Mouse (Mus musculus) small intestine, adult 2 months (tissue): ENCODE data around the gene Sulf2. TPM values are rescaled to one million over a fixed set of nuclear protein-coding genes. Genes with fewer than 3 reads are reported as not detected.

Experiments
- H3K27ac ChIP-seq: fragments of 200-500 bp; 2 replicates; pipeline ENCODE4 v1.5.1; 2012; ENCODE audit warnings: low read depth, low read length, control low read depth, inconsistent platforms; ENCODE audit not compliant: insufficient read depth
- H3K27me3 ChIP-seq: fragments of 200-500 bp; 2 replicates; pipeline ENCODE4 v1.6.1; 2012; ENCODE audit warnings: mild to moderate bottlenecking, moderate library complexity, low read length, inconsistent platforms; ENCODE audit not compliant: control insufficient read depth, insufficient read depth
- H3K36me3 ChIP-seq: fragments of 200-500 bp; 2 replicates; pipeline ENCODE4 v1.6.1; 2012; ENCODE audit warnings: mild to moderate bottlenecking, low read length, control low read depth, inconsistent platforms; ENCODE audit not compliant: control insufficient read depth, insufficient read depth
- H3K4me1 ChIP-seq: fragments of 200-500 bp; 2 replicates; pipeline ENCODE4 v1.6.1; 2012; ENCODE audit warnings: low read length, inconsistent platforms, mixed read lengths; ENCODE audit not compliant: control insufficient read depth, insufficient read depth, insufficient read length
- H3K4me3 ChIP-seq: fragments of 200-500 bp; 2 replicates; pipeline ENCODE4 v1.5.1; 2012; ENCODE audit warnings: low read depth, mild to moderate bottlenecking, control low read depth, inconsistent platforms, low read length, moderate library complexity
- CTCF ChIP-seq: fragments of 200-500 bp; IDR thresholded peaks from 2 replicates; pipeline ENCODE4 v1.5.1; 2012; ENCODE audit warnings: low read depth, mild to moderate bottlenecking, control low read depth, inconsistent platforms, low read length, moderate library complexity, mixed read lengths; ENCODE audit not compliant: insufficient replicate concordance, insufficient read length; ENCODE audit errors: extremely low read depth
- POLR2A ChIP-seq: fragments of 200-500 bp; IDR thresholded peaks from 2 replicates; pipeline ENCODE4 v1.6.1; 2012; ENCODE audit warnings: low read depth, mild to moderate bottlenecking, control low read depth, inconsistent platforms, low read length, moderate library complexity
- WGBS: fragments of 180-500 bp; shearing (Covaris S2); methylation state at CpG from one replicate; pipeline ENCODE4 v1.1.7; 2018; 5-methylcytosine and 5-hydroxymethylcytosine counted together
- polyA plus RNA-seq: library from polyadenylated mRNA; depleted of rRNA; stranded (reverse); fragments of >200 nt; gene quantifications from 2 replicates; pipeline ENCODE4 v1.2.3, GENCODE M21; 2012

Gene Sulf2
- polyA plus RNA-seq, 1 experiment: 75.6 TPM

DNA sequence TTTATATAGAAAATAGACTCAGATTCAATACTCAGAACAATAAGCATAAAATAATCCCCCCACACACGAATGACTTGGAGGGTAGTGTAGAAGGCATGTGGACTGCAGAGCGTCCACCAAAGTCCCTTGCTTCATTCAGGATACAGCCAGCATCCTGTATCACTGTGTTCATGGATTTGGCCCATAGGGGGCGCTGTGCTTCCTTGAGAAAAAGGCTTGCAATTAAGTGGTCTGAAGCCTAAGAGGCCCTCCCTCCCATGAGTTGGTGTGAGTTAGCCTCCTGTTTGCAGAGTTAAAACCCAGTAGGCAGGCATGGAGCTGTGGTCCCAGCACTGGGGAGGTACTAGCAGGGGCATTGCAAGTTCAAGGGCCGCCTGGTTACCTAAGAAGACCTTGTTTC lies 47.1 kb downstream of the Sulf2 start:
- Histone ChIP-seq H3K4me3 (no peak overlapping the region), H3K27ac (no peak overlapping the region), H3K36me3 (0 out of 2 replicates have a peak, but pooled peaks cover 1% of the 10 kb centered on the region), H3K4me1 (no peaks in the 10 kb centered on the region), H3K27me3 (no peaks in the 10 kb centered on the region)
- TF ChIP-seq CTCF: peak; percentile 86; the same call in 1 of the 2 replicates
- TF ChIP-seq POLR2A: no peak
- 29% methylated on average over 4 of the region's 4 CpGs for WGBS

- Histone ChIP-seq H3K36me3 (0 out of 2 replicates have a peak, but pooled peaks cover 1% of the 10 kb centered on the region), H3K4me3 (no peak overlapping the region), H3K4me1 (no peaks in the 10 kb centered on the region), H3K27me3 (no peaks in the 10 kb centered on the region), H3K27ac (no peak overlapping the region)
- no peak for TF ChIP-seq POLR2A
- no peak for TF ChIP-seq CTCF
- WGBS: 85% methylated on average over 5 of the region's 5 CpGs
Measured at GRCm38 (mm10) chr2:166107911-166108310, 47.6 kb downstream of the Sulf2 start.

DNA sequence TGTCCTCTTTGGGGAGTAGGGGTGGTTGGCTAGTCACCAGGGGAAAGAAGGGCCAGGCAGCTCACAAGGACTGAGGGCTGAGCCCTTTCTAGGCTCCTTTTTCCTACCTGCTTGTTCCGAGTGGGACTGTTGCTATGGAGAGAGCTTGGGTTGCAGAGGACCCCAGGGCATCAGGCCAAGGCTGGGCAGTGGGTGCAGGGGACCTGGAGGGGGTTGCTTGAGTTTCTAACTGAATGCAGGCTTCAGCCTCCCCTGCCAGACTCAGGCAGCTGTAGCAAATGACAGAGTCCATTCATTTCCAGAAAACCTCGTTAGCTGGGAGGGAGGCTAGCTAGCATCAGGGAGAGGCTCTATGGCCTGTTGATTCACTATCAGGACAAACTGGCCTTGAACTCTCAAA lies 48.8 kb downstream of the Sulf2 start:
- WGBS: 75% methylated on average over 2 of the region's 2 CpGs
- Histone ChIP-seq H3K36me3 (0 out of 2 replicates have a peak, but pooled peaks cover 1% of the 10 kb centered on the region), H3K27me3 (no peaks in the 10 kb centered on the region), H3K4me1 (no peaks in the 10 kb centered on the region), H3K27ac (no peak overlapping the region), H3K4me3 (no peak overlapping the region)
- no peak for TF ChIP-seq CTCF
- TF ChIP-seq POLR2A: no peak

- no peak overlapping the region for H3K4me3 ChIP-seq
- H3K4me1 ChIP-seq: no peaks in the 10 kb centered on the region
- WGBS: 80% methylated on average over 9 of the region's 9 CpGs
- TF ChIP-seq CTCF: no peak
- H3K27me3 ChIP-seq: no peaks in the 10 kb centered on the region
- H3K36me3 ChIP-seq: 0 out of 2 replicates have a peak, but pooled peaks cover 1% of the 10 kb centered on the region
- no peak overlapping the region for H3K27ac ChIP-seq
Measured at GRCm38 (mm10) chr2:166105911-166106310, 49.6 kb downstream of the Sulf2 start.

DNA sequence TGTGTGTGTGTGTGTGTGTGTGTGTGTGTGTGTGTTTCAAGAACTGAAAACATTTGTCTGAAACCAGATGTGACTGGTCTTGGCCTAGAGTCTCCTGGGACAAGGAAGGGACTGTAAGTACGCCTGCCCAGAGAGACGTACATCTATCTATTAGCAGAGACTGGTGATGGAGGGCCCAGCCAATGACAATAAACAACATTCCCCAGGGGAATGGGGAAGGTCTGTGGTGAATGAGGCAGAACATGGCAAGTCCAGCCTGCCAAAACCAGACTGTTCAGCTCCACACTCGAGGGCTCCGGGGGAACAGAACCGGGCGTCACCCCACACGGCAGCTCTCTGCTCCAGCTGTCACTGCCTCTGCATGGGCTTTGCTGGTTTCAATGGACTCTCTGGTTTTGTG lies 52.6 kb downstream of the Sulf2 start:
- H3K27me3 ChIP-seq: no peaks in the 10 kb centered on the region
- H3K4me3 ChIP-seq: no peak overlapping the region
- H3K36me3 ChIP-seq: 0 out of 2 replicates have a peak, but pooled peaks cover 1% of the 10 kb centered on the region
- H3K4me1 ChIP-seq: no peaks in the 10 kb centered on the region
- H3K27ac ChIP-seq: no peak overlapping the region
- WGBS: 78% methylated on average over 7 of the region's 7 CpGs
- TF ChIP-seq CTCF: no peak
- no peak for TF ChIP-seq POLR2A

- TF ChIP-seq POLR2A: no peak
- no peak for TF ChIP-seq CTCF
- Histone ChIP-seq H3K4me1 (no peaks in the 10 kb centered on the region), H3K27me3 (no peaks in the 10 kb centered on the region), H3K27ac (no peak overlapping the region), H3K36me3 (peaks cover 1% of the 10 kb centered on the region; the same call in 1 of the 2 replicates), H3K4me3 (no peak overlapping the region)
- WGBS: 85% methylated on average over 21 of the region's 21 CpGs
Measured at GRCm38 (mm10) chr2:166100309-166101262, 54.9 kb downstream of the Sulf2 start.

DNA sequence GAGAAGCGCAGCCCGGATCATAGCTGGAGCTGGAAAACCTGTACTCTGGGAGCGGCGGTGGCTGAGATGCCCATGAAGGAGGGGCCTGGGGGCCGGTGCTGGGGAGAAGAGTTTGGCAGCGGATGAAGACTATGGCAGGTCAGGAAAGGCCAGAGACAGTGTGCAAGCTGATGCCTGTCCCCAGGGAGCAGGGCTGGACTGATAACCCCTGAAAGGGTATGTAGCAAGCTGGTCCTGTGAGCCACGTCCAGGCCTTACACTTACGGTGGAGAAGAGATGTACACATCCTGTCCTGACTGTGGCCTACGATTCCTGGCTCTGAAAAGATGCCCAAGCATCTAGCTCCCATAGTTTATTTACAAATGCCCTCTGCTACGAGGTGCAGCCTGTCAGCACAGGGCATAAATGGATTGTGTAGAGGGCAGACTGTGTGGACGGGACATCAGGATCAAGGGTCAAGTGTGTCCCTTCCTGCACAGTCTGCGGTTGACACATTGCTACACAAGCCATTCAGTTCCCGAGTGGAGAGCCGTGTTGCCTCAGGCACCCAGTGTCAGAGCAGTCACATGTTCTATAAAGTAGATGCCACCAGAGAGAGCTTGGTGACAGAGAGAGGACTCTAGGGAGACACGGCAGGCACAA lies 57.0 kb downstream of the Sulf2 start:
- Histone ChIP-seq H3K4me1 (no peaks in the 10 kb centered on the region), H3K36me3 (peaks cover 5% of the 10 kb centered on the region; the same call in 1 of the 2 replicates), H3K27ac (no peak overlapping the region), H3K27me3 (no peaks in the 10 kb centered on the region), H3K4me3 (no peak overlapping the region)
- TF ChIP-seq CTCF: no peak
- TF ChIP-seq POLR2A: no peak
- WGBS: 75% methylated on average over 15 of the region's 15 CpGs
